Mouse (Mus musculus): ENCODE data around the gene Acsl3.

- TF ChIP-seq CTCF (IDR thresholded peaks at IDR 0.05; ENCODE audit: borderline replicate concordance, extremely low read depth, insufficient read depth, insufficient read length) (no peak), POLR2A (IDR thresholded peaks at IDR 0.05; ENCODE audit: borderline replicate concordance, extremely low read depth, insufficient read depth, insufficient read length, poor library complexity, severe bottlenecking) (no peak)
These were observed 72.6 kb downstream of the Acsl3 start for GRCm38 (mm10) chr1:78730114-78730720.
